Mouse (Mus musculus): ENCODE measurements around the gene Usp46. TPM values are rescaled to one million over a fixed set of nuclear protein-coding genes. Genes with fewer than 3 reads are reported as not detected.
"Not testable (repeated sequence)": the region's sequence is repeated elsewhere in the genome, so short reads cannot be mapped to it uniquely, and the experiment has no call there.

Usp46 gene
- total RNA-seq, 4 experiments from 2014 or later, result 10.0 to 20.5 (median 14.1) TPM

DNA sequence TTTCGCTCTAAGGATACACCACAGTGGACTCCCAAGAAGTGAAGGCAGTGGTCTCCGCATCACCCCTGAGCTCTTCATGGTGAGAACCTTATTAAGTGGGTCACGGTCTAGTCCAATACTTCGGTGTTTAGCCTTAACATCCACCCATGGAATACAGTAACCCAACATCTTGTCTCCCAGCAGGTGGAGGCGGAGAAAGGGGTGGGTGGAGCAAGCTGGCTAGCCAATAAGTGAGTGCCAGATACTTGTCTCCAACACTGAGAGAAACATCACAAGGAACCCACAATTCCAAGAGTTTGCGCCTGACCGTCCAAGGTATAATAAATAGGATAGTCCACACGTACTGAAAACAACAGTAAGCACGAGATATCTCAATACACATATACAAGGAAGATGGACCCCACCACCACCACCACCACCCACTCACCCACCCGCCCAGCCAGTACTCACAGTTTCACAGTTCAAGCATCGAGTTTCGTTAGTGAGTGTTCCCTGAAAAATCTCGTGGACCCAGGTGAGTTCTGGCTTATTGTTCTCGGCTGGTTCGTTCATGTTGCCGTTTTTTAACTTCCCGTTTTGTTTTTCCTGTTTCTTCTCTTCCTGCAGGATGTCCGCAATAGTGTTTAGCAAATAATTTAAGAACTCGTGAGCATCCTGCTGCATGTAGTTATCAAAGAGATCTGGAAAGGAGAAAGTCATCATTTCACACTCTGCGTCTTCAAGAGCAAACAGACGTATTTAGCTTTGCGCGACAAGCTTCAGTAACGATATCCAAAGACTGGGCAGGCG is 39.3 kb downstream of the Usp46 start:
- no peak for DNase-seq (ENCODE audit: low spot score in 2 of 2)

DNA sequence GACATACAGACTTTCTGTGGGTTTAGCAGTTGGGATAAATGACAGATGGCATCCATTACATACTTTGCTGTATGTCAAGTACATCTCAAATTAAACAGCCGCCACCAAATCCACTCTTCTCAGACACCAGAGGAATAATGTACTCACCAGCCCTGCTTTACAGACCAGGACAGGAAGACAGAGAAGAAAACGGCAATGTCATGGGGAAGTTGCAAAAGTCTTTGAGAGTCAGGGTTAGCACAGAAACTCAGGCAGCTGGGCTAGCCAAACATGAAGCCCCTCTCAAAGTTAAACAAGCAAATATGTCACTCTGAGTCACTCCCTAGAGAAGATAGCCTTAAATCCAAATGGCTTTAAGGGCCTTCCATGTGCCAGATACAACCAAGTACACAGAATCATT is 40.0 kb downstream of the Usp46 start:
- DNase-seq (ENCODE audit: low spot score in 2 of 2), result no peak

GRCm38 (mm10) chr5:74020506-74020905 is 47.7 kb downstream of the Usp46 start:
- DNase-seq (ENCODE audit: low spot score in 2 of 2), result peak; percentile 23 to 58

GRCm38 (mm10) chr5:74018870-74019565 is 49.2 kb downstream of the Usp46 start:
- no peak for DNase-seq (ENCODE audit: low spot score in 2 of 2)

DNA sequence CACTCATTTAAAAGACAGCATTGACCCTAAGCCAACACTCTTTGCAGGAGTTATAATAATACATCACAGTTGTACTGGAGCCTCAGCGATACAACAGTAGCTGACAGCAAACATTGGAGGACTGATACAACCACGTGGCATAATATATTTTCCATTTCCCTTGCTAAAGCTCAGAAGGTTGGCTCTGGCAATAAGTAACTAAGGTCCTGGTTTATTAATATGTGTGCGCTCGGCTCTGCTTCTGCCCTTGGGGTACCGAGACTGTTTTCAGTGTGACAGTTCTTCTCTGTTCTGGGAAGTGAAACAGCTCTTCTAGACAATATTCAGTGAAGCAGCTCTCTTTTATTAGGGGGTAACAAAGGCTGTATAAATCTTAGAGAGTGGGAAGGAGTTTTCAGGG is 50.7 kb downstream of the Usp46 start:
- DNase-seq (ENCODE audit: low spot score in 2 of 2), result no peak

DNA sequence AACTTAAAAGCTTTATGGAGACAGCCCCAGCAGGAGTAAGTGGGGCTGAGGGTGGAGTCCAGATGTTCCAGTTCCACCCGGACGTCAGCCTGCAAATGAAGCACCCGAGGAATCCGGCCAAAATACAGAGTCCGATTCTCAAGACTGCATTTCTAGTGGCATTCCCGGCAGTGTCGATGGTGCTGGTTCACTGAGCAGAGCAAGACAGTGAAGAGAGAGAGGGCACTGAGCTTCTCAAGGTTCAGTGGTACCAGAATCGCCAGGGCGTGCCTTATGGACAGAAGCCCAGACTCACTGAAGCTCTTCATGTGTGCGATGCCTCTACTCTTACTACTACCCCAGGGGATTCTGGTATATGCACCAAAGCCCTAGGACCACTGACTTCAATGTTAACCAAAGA is 56.6 kb downstream of the Usp46 start:
- no peak for DNase-seq (ENCODE audit: low spot score in 2 of 2)

DNA sequence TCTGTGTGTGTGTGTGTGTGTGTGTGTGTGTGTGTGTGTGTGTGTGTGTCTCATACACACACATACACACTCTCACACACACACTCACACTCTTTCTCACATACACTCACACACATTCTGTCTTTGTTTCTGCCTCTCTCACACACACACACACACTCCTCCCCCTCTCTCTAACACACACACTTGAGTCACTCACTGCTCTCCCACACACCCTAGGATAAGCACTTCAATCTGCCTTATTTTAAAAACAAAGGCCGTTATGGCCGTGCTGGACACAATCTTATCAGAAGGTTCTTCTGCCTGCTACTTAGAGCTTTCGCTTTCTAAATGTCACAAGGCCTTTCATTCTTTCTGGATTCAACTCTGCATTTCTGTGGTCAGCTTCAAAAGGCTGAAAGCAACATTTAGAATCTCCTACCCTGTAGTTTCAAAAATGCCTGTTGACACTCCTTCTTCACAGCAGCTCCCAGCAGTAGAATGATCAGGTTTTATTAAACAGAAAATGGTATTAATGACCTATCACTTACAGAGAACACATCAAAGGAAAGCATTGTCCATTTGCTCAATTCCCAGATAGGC is 60.6 kb downstream of the Usp46 start:
- DNase-seq (ENCODE audit: low spot score in 2 of 2), result no peak

GRCm38 (mm10) chr5:74005936-74006335 is 62.3 kb downstream of the Usp46 start:
- DNase-seq (ENCODE audit: low spot score in 2 of 2), result no peak

DNA sequence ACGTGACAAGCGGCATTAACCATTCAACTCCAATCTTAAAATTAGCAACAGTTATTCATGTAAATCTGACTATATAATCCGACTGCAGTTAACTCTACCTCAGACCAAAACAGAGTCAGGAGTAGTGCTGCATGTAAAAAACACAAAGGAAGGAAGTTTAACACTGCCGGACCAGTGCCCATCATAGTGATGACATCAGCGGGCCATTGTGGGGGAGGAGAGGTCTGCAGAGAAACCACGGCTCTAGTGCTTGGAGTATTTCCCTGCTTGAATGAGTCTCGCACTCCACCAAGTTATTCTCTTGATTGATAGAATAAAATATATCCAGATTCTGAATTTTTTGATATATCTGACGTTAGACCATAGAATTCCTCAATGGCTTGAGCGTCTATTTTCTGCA is 66.5 kb downstream of the Usp46 start:
- DNase-seq (ENCODE audit: low spot score in 2 of 2), result no peak

GRCm38 (mm10) chr5:73998966-73999365 is 69.3 kb downstream of the Usp46 start:
- DNase-seq (ENCODE audit: low spot score in 2 of 2), result no peak

DNA sequence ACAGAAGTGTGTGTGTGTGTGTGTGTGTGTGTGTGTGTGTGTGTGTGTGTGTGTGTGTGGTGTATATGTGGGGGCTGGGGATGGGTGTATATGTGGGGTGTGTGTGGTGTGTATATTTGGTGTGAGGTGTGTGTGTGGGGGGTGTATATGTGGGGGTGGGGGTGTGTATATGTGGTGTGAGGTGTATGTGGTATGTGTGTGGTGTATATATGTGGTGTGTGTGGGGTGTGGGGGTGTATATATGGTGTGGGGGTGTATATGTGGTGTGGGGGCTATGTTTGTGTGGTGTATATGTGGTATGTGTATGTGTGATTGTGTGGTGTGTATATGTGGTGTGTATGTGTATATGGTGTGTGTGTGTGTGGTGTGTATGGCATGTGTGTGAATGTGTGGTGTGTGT is 73.4 kb downstream of the Usp46 start:
- DNase-seq (ENCODE audit: low spot score in 2 of 2), result no peak

DNA sequence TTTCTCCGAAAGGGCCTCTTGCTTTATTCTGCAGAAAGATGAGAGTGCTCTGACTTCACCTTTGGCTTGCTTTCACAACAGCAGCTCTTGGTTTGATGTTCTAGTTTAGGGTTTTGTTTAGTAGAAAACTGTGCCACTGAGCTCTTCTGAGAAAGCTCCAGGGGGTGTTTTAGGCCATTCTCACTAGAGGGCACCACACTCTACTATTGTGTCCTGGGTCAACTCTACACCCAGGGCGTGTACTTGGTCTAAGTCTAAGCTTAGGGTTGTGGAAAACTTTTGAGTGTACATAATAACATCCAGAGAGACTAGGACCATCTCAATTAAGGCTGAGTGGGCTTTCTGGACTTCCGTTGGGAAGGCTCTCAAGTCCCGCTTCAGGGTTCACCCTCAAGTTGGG is 74.7 kb downstream of the Usp46 start:
- no peak for DNase-seq (ENCODE audit: low spot score in 2 of 2)

GRCm38 (mm10) chr5:73992321-73992720 is 75.9 kb downstream of the Usp46 start:
- no peak for DNase-seq (ENCODE audit: low spot score in 2 of 2)

DNA sequence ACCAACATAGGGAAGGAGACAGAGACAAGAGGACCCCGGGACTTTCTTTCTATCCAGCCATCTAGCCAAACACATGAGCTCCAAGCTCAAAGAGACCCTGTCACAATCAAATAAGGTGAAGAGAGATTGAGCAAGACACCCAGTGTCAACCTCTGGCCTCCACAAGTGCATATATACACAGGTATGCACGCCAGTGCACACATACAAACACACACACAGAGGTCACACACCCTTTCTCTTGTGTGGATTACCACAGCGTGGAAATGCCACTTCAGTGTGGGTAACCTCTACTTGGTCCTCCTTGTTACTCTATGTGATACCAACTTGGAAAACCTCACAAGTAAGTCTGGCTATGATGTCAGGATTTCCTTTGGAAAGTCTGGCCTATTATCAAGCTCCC is 78.7 kb downstream of the Usp46 start:
- DNase-seq (ENCODE audit: low spot score in 2 of 2), result no peak

DNA sequence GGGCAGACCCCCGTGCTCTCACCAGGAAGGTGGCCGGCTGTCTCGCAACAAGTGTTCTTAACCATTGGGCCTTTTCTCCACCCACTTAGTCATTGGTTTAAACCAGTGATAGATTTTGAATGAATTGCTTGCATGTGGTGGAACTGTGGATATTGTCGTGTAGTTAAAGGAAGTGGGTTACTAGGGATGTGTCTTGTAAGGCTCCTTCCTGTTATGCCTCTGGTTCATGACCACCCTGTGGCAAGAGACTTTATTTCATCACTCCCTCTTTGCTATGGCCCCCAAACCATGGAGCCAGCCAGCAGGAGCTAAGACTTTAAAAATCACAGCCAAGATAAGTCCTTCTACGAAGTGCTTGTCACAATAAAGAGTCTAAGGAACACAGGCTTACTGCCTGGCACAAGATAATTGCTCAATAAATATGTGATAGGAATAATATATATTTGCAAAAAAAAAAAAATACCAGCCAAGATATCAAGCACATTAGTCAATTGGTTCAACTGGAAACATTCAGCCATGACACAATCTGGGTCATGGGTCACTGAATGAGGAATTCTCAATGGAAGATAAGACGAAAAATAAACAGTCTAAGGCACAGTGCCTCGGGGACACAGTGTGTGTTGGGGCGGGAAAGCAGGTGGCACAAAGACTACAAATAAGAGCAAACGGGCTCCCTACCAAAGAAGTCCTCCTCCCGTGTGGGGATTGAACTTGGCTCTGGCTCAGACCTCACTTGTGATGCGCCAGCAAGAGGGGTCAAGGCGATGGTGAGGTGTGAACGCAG is 80.3 kb downstream of the Usp46 start:
- no peak for DNase-seq (ENCODE audit: low spot score in 2 of 2)

DNA sequence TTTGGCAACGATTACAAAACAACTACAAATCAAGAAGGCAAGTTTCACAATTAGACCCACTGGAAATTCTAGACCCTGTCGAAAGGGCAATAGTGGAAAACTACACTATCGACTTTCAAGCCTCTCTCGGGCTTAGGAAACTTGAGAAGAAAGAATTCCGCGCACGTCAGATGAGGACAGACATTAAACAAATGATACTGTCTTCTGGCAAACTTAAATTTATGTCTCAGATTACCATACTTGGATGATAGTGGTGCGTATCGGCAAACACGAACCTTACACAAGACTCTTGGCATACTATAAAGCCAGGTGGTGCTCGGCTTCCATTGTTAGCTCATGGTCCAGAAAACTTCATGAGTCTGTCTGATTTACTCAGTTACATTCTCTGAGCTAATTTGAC is 90.8 kb downstream of the Usp46 start:
- no peak for DNase-seq (ENCODE audit: low spot score in 2 of 2)

DNA sequence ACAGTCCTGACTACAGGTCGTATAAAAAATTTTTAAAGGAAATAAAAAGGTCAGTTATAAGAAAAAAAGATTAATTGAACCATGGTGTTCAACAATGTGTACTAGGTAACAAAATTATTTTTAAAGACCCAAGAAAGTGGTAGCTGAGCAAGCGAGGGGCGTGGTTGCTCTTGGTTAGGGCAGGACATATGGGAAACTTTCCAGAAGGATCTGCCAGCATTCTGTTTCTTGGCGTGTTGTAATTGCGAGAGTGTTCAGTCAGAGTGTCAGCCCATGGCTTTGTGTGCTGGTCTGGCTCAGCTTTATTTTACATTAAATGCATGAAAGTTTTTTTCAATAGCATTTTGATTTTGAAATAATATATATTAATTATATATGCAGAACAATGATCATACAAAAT is 96.5 kb downstream of the Usp46 start:
- peak in 1 of 2 experiments; percentile 7 for DNase-seq (ENCODE audit: low spot score in 2 of 2)

DNA sequence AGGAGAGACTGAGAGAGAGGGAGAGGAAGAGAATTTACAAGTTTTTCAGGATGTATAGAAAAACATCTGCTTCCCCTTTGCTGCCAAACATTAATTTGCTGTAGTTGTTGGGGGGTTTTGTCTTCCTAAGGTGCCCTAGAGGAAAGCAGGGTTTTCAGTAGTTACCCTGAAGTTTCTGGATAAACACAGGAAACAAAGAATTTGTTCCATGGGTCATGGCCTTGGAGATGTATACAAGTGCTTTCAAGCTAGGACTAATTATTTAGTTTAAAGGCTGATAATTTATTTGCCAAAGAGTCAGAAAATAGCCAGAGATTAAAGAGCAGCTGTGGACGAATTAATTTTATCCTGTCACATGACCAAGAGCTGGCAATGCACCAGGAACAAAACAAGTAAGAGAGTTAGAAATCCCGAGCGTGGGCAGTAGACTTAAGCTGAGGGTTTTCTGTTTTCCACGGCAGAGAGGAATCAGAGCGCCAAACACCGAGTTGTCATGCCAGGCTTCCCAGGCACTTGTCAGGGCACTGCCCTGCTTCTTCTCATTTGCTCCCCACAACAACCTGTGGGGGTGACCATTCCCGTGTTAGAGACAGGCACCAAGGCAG is 98.1 kb downstream of the Usp46 start:
- DNase-seq (ENCODE audit: low spot score in 2 of 2), result no peak

DNA sequence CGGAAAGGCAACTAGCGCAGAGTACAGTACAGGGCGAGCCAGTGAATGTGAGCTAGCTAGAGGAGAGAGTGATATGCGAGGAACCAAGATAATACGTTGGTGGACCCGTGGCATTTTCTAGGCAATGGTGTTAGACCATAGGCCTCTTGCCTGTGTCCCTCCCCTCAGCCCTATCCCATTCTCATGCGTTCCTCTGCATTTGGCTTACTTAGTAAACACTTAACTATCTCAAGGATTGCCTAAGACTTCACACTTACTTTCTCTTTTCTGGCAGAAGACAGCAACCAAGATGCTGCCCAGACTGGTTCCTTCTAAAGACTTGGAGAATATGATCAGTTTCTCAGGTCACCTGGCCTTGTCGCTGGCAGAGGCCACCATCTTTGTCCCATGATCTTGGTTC is 98.9 kb downstream of the Usp46 start:
- no peak for DNase-seq (ENCODE audit: low spot score in 2 of 2)

DNA sequence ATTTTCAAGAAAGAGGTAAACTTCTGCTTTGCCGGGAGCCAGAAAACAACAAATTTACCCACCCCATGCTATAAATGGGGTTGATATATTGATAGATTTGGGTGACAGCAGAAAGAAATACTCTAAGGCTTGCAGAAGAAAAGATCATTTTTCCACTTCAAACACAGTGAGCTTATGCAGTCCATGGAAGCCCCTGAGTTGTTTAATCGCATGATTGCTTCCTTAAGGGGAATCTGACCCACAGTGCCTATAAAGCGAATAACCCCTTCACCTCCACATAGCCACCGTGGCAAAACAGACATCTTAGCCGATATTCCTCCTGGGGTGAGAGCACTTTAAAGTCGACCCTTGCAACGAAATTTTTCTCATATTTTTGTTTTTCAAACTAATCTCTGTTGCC is 108.5 kb downstream of the Usp46 start:
- no peak for DNase-seq (ENCODE audit: low spot score in 2 of 2)

DNA sequence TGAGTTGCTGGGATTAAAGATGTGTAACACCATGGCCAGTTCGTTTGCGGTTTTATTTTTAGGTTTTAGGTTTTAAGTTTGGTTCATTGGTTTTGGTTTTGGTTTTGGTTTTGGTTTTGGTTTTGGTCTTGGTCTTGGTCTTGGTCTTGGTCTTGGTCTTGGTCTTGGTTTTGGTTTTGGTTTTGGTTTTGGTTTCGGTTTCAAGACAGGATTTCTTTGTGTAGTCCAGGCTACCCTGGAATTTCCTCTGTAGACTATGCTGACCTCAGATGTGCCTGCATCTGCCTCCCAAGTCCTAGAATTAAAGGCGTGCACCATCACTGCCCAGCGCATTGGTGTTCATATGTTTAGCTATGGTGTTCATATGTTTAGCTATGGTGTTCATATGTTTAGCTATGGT is 109.6 kb downstream of the Usp46 start:
- not testable (repeated sequence) for DNase-seq (ENCODE audit: low spot score in 2 of 2)

All from gastrocnemius, adult 8-10 months (tissue).